Mouse (Mus musculus) urinary bladder, postnatal 25 days (tissue): Measurements from ENCODE around the gene Olfr541.
"Not testable (repeated sequence)": the region's sequence is repeated elsewhere in the genome, so short reads cannot be mapped to it uniquely, and the experiment has no call there.

Experiments
- DNase-seq: peaks from one replicate; pipeline ENCODE4 v3.0.0; 2022; ENCODE audit warnings: low spot score

Olfr541 gene

GRCm38 (mm10) chr7:140696967-140697366, at the start of gene Olfr541:
TSS of gene Olfr541 (plus strand) at chr7:140697267.
- no peak for DNase-seq

- no peak for DNase-seq
These were observed 37.4 kb upstream of the Olfr541 start, which contains the start of gene Olfr539 for GRCm38 (mm10) chr7:140659630-140660029. TSS of gene Olfr539 (plus strand) at chr7:140659930.

GRCm38 (mm10) chr7:140670693-140671092, 26.4 kb upstream of the Olfr541 start:
- not testable (repeated sequence) for DNase-seq

- DNase-seq, result no peak
These were observed 21.2 kb upstream of the Olfr541 start for GRCm38 (mm10) chr7:140675863-140676262.

- DNase-seq, result not testable (repeated sequence)
These were observed 17.5 kb upstream of the Olfr541 start for GRCm38 (mm10) chr7:140679591-140679990.

GRCm38 (mm10) chr7:140681651-140682050, 15.4 kb upstream of the Olfr541 start, which contains the start of gene Olfr45:
TSS of gene Olfr45 (plus strand) at chr7:140681951.
- DNase-seq, result no peak

GRCm38 (mm10) chr7:140706348-140706747, 9.3 kb downstream of the Olfr541 start:
- DNase-seq, result no peak

- no peak for DNase-seq
These were observed 10.6 kb downstream of the Olfr541 start for GRCm38 (mm10) chr7:140707536-140708284.

GRCm38 (mm10) chr7:140717155-140718055, 20.3 kb downstream of the Olfr541 start:
- DNase-seq, result no peak

GRCm38 (mm10) chr7:140721095-140721494, 24.0 kb downstream of the Olfr541 start:
- no peak for DNase-seq

- DNase-seq, result no peak
These were observed 28.5 kb downstream of the Olfr541 start for GRCm38 (mm10) chr7:140725558-140725957.

GRCm38 (mm10) chr7:140733162-140733561, 36.1 kb downstream of the Olfr541 start:
- no peak for DNase-seq

- DNase-seq, result no peak
These were observed 50.3 kb downstream of the Olfr541 start for GRCm38 (mm10) chr7:140747402-140747801.

GRCm38 (mm10) chr7:140748116-140748826, 51.2 kb downstream of the Olfr541 start:
- DNase-seq, result no peak

- DNase-seq, result no peak
These were observed 51.7 kb downstream of the Olfr541 start for GRCm38 (mm10) chr7:140748827-140749160.

GRCm38 (mm10) chr7:140754556-140754955, 57.5 kb downstream of the Olfr541 start:
- no peak for DNase-seq
